Mouse (Mus musculus) testis, adult 2 months (tissue): Measurements from ENCODE around the gene Reep6.

Experiments used
- CTCF ChIP-seq: fragments of 200-500 bp; IDR thresholded peaks from 2 replicates; pipeline ENCODE4 v1.5.1; 2012; ENCODE audit warnings: low read depth, mild to moderate bottlenecking, inconsistent platforms, low read length, moderate library complexity; ENCODE audit not compliant: control insufficient read depth, insufficient read depth, insufficient replicate concordance
- POLR2A ChIP-seq: fragments of 200-500 bp; IDR thresholded peaks from 2 replicates; pipeline ENCODE4 v1.6.1; 2012; ENCODE audit warnings: low read depth, mild to moderate bottlenecking, inconsistent platforms, low read length, moderate library complexity; ENCODE audit not compliant: control insufficient read depth

GRCm38 (mm10) chr10:80357994-80358639 lies 28.4 kb downstream of the Reep6 start:
- TF ChIP-seq CTCF (no peak), POLR2A (no peak)
